Mouse (Mus musculus) kidney, adult 8-10 months (tissue): Measurements from ENCODE around the gene Dgkh.
"Not testable (repeated sequence)": the region's sequence is repeated elsewhere in the genome, so short reads cannot be mapped to it uniquely, and the experiment has no call there.

ENCODE experiments used
- DNase-seq, 2 experiments: peaks; one replicate each; pipeline ENCODE4 v3.0.0; 2022

Dgkh gene

DNA sequence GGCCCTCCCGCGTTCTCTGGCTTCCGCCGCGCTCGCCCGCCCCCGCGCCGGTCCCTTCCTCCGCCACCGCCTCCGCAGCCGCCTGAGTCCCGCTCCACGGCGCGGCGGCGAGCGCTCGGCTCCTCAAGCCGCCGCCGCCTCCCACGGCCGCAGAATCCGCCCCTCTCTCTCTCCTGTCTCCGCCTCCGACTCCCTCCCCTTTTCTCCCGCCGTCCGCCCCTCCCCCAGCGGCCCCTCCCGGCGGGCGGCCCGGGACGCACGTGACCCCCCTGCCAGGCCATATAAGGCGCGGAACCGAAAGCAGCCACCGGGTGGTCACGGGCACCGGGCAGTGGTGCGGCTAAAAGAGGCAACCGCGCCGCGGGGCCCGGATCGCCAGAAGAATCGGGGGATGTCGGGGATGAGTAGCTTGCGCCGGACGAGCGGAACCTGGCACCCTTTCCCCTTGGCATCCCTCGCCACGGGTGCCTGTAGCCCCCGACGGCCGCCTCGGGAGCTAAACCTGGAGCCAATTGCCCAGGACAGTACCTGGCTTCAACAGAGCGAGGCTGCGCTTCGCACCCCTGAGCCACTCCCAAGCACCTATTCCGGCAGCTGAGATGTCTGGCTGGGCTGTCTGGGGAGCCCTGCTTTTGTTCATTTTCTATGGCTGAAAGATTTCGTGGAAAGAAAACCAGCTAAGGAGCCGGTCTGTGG, at the start of gene Dgkh:
TSS of gene Dgkh (minus strand) at position 160 of the 696 bp plus-strand sequence.
- peak; percentile 88 to 91 for DNase-seq

DNA sequence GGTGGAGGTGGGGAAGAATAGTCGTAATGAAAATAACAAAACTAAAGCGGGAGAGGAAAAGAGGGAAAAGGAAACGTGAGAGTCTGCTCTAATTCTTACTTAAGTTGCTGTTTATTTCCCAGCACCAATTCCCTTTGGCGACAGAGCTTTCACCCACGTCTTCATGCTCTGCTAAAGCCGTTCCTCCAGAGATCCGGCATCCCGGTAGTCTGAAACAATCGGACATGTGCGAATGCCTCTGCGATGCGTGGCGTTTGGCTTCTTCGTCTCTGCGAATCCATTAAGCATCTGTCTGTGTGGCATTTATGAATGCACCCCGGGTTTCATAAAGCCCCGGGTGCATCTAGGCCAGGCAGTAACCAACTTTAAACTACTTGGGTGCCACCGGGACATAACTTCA, 44.6 kb upstream of the Dgkh start:
- no peak for DNase-seq

DNA sequence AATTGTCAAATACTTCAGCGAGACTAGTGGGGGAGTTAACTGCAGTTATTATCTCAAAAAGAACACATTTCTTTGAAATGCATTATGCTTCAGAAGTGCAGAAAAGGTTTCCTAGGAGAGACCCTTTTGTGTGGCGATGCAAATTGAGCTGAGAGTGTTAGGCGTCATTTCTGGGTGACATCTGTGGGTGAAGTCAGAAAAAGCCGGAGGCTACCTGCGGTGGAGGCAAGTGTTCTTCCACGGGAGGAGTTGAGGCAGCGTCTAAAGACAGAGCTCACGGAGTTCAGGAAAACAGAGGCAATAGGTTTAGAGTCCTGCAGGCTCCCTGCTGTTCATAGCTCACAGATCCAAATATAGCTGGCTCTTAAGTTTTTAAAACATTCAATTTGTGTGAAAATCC, 44.1 kb upstream of the Dgkh start:
- no peak for DNase-seq

DNA sequence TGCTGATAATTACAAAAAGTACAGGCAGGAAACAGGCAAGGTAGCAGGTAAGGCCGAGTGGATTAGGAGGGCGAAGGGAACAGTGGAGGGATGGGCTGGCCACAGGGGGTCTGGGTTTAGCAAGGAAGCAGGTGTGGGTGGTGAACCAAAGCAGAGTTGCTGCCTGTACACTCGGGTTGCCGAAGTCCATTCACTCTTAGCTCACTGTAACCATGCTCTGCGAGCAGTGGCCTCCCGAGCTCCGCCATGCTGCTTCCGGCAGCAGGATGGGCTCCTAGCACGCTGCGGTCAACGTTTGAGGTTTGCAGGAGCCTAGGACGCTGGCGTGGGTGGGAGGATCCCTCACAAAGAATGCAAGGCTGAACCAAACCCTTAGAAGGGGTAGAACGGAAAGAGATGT, 43.1 kb upstream of the Dgkh start:
- no peak for DNase-seq

DNA sequence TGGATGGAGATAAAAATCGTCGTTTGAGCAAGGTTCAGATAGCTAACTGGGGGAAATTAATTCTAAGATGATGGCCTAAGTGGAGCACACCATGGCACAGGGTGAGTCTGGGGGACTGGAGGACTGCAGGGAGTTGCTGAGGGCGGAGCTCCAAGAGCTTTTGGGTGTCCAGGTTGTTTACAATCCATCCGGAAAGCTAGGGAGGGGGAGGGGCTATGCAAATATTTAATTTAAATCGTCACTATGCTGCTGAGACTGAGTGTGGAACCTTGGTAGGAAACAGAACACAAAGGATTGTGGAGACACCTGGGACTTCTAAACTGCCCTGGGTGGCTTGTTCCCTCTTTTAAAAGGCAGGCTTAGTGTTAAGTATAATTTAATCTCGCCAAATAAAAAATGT, 42.6 kb upstream of the Dgkh start:
- no peak for DNase-seq

DNA sequence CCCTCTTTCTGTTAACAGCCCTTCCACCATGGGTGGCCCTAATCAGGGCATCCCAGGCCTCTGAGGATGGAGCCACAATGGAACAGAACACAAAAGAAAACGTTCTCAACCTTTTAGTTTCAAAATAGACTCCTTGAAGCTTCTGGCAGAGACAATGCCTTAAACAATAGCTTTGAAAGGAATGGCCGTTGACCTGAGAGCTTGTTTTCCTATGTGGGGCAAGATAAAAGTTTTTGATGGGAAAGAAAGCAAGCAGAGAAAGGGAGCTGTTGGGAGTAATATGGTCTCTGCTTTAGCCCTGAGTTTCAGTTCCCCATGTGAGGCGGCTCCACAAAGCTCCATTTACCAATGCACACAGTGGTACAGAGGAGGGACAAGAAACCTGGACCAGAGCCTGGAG, 37.9 kb upstream of the Dgkh start:
- no peak for DNase-seq

DNA sequence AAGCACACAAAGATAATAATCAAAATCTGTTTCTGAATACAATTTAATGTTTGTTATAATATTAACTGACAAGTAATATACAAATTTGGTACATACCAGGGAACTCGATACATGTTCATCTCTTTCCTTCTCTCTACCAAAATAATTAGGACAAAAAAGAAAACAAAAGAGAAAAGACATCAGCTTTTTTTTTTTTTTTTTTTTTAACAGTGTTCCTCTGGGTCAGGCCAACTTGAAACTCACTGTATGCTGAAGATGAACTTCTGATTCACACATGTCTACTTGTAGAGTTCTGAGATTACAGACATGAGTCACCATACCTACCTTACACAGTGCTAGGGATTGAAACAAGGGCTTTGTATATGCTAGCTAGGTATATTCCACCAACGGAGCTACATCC, 28.5 kb upstream of the Dgkh start:
- DNase-seq = no peak

DNA sequence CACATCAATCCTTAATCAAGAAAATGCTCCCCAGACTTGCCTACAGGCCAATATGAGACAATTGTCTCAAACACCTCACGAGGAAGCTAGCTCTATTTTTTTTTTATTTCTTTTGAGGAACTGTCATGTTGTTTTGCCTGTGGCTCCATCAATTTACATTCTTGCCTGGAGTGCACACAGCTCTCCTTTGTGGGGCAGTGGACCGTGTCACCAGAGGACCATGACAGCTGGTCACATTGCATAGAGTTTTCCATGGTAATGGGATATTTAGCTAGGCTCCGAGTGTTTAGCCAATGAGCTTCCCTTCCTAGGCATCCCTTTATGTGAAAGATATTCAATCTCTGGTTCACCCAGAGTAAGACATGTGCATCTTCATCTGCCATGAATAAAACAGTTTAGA, 26.9 kb upstream of the Dgkh start:
- DNase-seq = no peak

DNA sequence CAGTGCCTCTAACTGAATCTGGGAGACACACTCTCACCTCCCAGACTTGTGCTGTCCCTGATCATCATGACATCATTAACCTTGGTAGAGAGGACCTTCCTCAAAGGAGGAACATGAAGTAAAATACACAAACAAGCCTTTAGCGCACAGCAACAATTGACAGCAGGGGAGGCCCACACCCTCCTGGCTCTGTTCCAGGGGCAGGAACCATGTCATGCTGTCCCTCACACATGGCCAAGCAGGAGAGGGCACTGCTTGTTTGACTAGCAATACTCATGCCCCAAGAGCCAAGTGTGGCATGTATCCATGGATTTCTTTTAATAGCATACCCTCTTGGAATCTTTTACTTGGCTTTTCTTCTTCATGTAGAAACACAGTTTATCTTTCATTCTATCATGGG, 22.7 kb upstream of the Dgkh start:
- DNase-seq = peak in 1 of 2 experiments; percentile 26

DNA sequence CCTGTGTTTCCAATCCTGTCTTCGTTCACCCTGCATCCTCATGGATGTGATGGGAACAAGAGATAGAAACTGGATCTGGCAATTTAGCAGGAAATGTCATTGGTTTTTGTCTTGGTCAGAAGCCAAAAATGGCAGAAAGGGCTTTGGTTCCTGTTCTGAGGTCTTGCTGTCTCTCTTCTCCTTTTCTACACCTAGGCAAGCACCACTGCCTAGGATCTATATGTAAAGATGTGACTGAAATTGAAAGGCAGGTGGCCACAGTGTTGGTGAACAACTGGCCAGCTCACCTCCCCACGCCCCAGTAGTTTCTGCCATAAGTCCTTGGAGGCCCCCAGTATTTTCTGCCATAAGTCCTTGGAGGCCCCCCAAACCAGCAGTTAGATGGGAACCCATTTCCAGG, 16.1 kb upstream of the Dgkh start:
- DNase-seq = no peak

DNA sequence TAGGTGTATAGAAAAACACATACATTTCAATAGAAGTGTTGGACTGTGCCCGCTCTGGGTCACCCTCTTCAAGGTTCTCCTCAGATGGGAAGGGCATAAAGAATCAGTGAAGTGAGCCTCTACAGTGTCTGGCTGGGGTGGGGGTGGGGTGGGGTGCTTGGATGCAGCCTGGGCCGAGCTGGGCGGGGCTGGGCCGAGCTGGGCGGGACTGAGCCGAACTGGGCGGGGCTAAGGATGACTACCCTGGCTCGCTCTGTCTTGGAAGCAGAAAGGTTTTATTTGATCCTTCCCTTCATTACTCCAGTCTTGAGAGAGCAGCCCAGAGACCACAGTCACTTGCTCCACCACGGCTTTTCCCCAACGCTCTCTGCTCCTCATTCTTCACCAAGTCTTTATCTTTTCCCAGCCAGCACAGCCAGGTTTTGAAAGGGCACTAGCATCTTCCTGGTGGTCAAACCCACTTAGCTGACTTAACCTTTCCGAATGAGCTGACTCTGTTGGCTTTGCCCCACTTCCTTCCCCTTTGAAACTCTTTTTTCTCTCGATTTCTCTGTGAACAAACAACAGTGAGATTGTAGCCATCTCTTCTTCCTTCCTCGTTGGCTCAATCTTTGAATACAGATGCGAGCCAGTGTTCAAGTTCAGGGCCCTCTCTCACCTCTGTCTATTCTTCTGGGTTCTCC, 15.5 kb upstream of the Dgkh start:
- DNase-seq = no peak

DNA sequence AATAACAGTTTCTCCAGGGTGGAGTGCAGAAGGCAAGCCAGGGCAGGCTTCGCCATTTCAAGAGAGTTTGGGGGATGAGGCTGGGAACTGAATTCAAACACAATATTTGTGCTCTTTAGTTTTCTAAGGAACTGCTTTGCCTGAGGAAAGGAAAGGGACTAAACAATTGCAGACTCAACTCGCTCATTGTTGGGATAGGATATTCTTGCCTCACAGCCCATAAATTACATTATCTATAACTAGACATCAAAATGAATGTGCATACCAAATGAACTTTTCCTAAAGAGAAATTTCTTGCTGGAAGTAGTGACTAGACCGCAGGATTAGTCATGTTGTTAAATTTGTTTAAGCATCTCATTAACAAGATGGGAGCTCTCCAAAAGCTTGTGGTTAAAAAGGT, 14.9 kb upstream of the Dgkh start:
- DNase-seq = no peak

DNA sequence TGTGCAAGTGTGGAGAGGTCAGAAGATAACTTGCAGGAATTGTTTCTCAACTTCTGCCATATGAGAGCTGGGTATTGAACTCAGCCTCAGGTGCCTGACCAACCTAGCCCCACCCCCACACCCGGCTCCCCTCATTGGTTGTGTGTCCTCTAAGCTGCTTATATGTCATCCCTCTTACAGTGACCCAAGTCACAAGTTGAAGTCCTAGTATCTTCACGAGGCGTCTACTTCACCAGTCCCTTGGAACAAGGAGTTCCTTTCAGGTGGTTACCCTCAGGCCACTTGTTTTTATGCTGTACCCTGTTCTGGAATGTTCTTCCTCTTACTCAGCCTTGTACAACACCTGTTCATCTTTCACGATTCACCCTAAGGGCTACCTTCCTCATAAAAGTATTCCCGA, 2.0 kb upstream of the Dgkh start:
- DNase-seq = no peak

DNA sequence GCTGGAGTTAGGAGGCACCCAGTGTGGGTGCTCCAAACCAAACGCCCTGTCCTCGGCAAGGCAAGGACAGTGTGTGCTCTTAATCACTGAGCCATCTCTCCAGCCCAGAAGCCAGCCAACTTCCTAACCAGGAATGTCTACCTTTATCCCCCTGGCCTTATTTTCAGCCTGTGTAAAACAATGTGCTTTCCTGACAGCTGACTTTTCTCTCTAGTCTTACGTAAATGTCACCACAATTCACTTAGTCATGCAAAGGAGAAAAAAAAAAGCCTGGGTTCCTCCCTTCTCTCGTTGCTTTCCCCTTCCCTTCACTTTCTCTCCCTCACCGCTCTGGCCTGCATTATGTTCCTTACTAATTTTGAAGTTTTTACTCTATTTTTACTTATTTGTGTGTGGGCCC, 1.6 kb upstream of the Dgkh start:
- DNase-seq = peak; percentile 39 to 52

DNA sequence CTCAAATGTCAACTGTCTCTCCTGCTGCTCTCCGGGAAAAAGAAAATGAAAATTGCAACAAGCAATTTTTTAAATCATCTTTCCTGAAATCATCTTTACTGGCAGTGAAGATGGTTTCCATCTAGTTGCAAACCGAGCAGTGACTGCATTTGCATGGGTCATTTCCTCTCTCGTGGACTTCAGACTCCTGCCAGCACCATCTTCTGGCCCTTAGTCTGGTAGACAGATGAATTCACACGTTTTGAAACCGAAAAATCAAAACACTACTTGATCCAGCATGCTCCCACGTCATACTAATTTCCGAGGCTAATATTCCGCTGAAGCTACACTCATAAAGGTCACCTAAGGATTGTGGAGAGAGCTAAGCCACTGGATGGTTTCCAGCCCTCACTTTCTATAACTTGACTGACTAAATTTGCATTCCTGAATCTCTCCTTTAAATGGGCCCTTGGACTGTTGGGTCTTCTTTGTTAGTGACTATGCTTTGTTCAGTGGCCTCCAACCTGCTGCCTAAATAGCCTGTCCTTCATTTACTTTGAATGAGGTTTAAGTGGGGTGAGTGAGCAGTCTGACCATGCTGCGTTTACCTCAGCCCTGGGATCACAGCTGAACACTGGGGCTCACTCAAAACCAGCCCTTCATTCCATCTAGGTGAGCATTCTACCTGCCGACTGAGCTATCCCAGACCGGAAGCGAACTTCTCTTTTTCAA, 945 bp upstream of the Dgkh start:
- peak; percentile 58 to 64 for DNase-seq

DNA sequence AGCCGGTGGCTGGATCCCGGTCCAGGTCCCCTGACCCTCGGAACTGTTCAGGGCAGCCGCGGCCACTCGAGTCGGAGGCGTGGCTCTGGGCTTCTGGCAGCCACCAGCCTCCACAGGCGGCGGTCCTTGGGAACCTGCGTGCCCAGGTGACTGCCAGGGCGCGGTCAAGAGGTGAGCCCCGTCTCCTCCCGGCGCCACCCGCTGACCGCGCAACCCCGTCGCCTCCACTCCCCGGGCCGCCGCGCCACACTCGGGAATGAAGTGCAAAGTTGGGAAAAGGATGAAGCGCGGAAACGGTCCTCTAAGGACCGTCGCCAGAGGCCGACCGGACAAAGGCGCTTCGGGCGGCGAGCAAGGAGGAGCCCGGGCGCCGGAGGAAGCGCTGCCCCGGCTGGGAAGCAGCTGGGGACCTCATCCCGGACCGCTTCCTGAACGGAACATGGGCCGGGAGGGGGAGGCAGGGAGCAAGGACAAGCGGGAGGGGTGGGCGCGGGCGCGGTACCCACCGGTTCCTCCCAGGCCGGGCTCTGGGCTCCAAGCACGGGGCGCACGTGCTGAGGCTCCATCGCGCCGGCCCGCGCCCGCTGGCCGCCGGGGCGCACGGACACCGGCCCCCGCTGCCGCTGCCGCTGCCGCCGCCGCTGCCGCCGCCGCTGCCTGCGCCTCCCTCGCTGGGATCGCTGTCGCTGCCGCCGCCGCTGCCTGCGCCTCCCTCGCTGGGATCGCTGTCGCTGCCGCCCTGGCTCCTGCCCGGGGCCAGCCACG, 542 bp downstream of the Dgkh start:
- peak; percentile 54 to 69 for DNase-seq

DNA sequence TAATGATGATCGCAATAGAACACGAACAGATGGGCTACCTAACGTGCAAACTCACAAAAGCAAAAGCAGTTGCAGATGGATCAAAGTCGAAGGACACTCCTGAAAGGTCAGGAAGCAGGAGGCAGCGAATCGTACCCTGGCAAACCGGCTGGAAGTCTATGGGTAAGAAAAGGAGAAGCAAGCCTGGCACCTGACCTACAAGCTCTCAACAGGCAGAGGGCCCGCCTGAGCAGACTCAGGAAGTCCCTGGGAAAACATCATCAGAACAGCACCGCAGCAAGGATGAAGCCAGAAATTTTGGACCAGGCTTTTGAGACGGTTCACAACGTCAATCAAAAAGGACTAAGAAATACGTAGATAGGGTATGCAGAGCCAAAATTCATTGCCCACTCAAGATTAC, 1.3 kb downstream of the Dgkh start:
- DNase-seq = peak; percentile 29 to 54

DNA sequence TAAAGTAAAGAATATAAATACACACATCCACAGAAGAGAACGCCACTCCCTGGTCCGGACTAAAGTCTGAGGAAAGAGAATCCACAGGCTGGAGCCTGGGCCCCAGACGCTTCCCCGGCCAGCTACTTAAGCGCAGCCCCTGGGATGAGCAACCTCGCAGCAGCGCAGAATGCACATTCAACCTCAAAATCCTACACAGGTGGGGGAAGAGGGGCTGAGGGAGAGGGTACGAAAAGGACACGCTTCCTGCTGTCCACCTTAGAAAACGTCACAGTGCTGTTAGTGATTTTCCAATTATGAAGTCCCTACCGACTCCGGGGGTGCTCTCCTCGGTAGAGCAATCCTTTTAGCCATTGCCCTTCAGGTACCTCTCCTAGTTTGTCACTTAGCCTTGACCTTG, 6.6 kb downstream of the Dgkh start:
- DNase-seq = no peak

DNA sequence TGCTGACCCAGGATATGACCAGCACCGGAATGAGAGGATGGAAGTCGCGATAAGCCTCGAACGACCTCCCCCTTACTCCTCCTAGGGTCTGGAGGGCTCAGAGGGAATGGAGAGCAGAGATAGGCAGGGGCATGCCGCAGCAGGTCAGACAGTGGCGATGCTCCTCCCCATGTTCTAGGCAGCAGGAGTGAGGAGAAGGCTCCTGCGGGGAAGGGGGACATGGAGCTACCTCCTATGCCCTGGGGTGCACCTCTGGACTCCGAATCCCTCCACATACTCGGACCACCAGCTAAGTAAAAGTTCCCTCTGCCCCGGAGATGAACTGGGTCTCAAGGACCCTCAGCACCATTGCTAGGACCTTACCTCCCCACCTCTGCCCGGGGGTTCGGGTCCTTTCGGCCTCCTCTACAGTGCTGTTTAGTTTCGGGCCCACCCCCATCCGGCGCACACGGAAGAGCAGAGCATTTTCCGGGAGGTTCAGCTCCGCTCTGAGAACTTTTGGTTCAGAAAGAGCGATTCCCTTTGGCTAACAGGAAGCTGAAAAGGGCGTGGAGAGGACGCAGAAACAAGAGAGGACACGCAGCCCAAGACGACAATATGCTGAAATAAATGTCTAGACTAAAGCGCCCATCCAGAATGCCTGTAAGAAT, 7.1 kb downstream of the Dgkh start:
- DNase-seq = peak in 1 of 2 experiments; percentile 11

DNA sequence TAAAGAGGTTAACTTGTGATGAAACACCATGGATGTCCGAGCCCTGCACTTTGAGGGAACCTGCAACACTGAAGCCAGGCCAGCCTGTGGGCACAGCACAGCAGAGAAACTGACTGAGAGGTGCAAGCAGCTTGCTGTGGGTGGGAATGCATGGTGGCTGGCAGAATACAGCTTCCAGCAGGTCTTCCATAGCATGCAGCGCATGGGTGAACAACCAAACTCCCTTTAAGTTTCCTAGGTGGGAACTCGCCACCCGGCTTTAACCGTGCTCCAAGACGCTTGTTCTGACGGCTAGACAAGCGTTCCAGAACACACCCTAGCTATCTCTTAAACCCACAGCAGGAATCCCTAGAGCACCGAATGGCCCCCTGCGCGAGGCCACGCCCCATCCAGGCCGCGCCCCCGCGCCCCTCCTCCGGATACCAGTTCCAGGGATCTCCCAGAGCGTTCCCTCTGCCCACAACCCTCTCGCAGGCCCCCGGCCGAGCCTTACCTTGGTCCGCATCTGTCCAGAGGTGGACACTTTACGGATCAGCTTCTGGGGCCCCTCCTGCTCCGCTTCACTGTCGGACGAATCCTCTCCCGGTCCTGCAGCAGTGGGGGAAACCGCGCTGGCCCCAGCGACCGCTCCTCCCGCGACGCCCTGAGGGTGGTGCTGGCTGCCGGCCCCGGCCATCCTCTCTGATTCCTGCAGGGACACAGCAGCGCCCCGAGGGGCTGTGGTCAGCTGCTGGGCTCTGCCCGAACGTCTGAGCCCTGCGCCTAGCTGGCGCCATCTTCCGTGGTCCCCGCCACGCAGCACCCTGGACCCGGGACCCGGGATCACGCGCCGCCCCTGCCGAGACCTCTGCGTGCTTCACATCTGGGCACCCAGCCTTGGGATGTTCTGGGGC, 7.9 kb downstream of the Dgkh start:
- peak; percentile 33 to 44 for DNase-seq

DNA sequence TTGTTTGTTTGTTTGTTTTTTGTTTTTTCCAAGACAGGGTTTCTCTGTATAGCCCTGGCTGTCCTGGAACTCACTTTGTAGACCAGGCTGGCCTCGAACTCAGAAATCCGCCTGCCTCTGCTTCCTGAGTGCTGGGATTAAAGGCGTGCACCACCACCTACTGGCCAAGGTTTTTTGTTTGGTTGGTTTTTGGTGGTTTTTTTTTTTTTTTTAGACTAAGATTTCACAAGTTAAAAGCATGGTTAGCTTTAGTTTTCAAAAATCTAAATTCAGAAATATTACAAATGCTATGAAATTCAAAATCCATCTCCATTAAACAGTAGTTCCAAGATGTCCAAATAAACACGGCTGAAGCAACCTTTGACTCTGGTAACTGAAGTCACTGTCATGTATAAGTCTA, 8.9 kb downstream of the Dgkh start:
- DNase-seq = not testable (repeated sequence)

DNA sequence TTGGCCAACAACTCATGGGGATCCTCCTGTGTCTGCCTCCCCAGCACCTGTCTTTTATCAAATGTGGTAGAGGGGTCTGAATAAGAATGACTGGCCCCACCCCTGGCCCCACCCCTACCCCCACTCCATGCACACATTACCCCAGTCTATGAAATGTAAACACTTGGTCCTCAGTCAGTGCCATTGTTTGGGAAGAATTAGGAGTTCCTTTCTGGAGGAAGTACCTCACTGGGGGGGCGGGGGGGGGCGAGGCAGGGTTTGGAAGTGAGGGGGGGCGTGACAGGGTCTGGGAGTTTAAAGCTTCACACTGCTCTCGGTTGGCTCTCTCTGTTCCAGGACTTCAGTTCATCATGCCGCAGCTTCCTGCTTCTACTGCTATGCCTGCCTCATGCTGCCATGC, 10.5 kb downstream of the Dgkh start:
- no peak for DNase-seq
